Mouse (Mus musculus): Measurements from ENCODE around the gene Prps1.
"Not testable (repeated sequence)": the region's sequence is repeated elsewhere in the genome, so short reads cannot be mapped to it uniquely, and the experiment has no call there.

Prps1 gene

GRCm38 (mm10) chrX:140501401-140502301 is 45.2 kb downstream of the Prps1 start:
- DNase-seq (ENCODE audit: low spot score), result no peak

- DNase-seq (ENCODE audit: low spot score), result peak; percentile 15
Measured at GRCm38 (mm10) chrX:140503905-140504304, 47.5 kb downstream of the Prps1 start.

- DNase-seq (ENCODE audit: low spot score), result peak; percentile 38
Measured at GRCm38 (mm10) chrX:140505497-140506238, 49.3 kb downstream of the Prps1 start.

- no peak for DNase-seq (ENCODE audit: low spot score)
Measured at GRCm38 (mm10) chrX:140506436-140507180, 50.2 kb downstream of the Prps1 start.

GRCm38 (mm10) chrX:140507377-140507776 is 51.0 kb downstream of the Prps1 start:
- no peak for DNase-seq (ENCODE audit: low spot score)

- DNase-seq (ENCODE audit: low spot score), result not testable (repeated sequence)
Measured at GRCm38 (mm10) chrX:140508791-140509190, 52.4 kb downstream of the Prps1 start.

- DNase-seq (ENCODE audit: low spot score), result no peak
Measured at GRCm38 (mm10) chrX:140509817-140510216, 53.4 kb downstream of the Prps1 start.

GRCm38 (mm10) chrX:140510696-140511429 is 54.5 kb downstream of the Prps1 start:
- peak; percentile 33 for DNase-seq (ENCODE audit: low spot score)

- DNase-seq (ENCODE audit: low spot score), result no peak
Measured at GRCm38 (mm10) chrX:140511687-140512651, 55.6 kb downstream of the Prps1 start.

- peak; percentile 48 for DNase-seq (ENCODE audit: low spot score)
Measured at GRCm38 (mm10) chrX:140513379-140513778, 57.0 kb downstream of the Prps1 start.

GRCm38 (mm10) chrX:140518351-140518750 is 61.9 kb downstream of the Prps1 start:
- DNase-seq (ENCODE audit: low spot score), result no peak

- peak; percentile 85 for DNase-seq (ENCODE audit: low spot score)
Measured at GRCm38 (mm10) chrX:140520146-140521102, 64.0 kb downstream of the Prps1 start.

- no peak for DNase-seq (ENCODE audit: low spot score)
Measured at GRCm38 (mm10) chrX:140522071-140522765, 65.8 kb downstream of the Prps1 start.

- no peak for DNase-seq (ENCODE audit: low spot score)
Measured at GRCm38 (mm10) chrX:140524231-140524630, 67.8 kb downstream of the Prps1 start.
